Mouse (Mus musculus) E14TG2a.4 (cell line): ENCODE data around the gene Pcsk4.

Source experiments
- H3K27me3 ChIP-seq: 2 replicates; pipeline ENCODE4 v1.6.1; 2014; ENCODE audit warnings: low read length, control low read depth; ENCODE audit not compliant: insufficient read depth
- H3K36me3 ChIP-seq: 2 replicates; pipeline ENCODE4 v1.6.1; 2014; ENCODE audit warnings: low read length, control low read depth; ENCODE audit not compliant: insufficient read depth
- H3K4me1 ChIP-seq: replicated peaks from 2 replicates; pipeline ENCODE4 v1.6.1; 2014; ENCODE audit warnings: low read depth, low read length, control low read depth
- H3K4me3 ChIP-seq: replicated peaks from 2 replicates; pipeline ENCODE4 v1.5.1; 2014; ENCODE audit warnings: mild to moderate bottlenecking, low read length
- H3K9me3 ChIP-seq: 2 replicates; pipeline ENCODE4 v1.6.1; 2014; ENCODE audit warnings: low read length, control low read depth
- CTCF ChIP-seq: conservative IDR thresholded peaks from 2 replicates; pipeline ENCODE4 v1.5.1; 2014; ENCODE audit warnings: low read length
- NANOG ChIP-seq: IDR thresholded peaks from 2 replicates; pipeline ENCODE4 v1.6.1; 2014; ENCODE audit warnings: borderline replicate concordance, low read length, mixed read lengths
- POU5F1 ChIP-seq: IDR thresholded peaks from 2 replicates; pipeline ENCODE4 v1.6.1; 2014; ENCODE audit warnings: low read length, borderline replicate concordance

Gene Pcsk4

GRCm38 (mm10) chr10:80329273-80330081 is at the start of gene Pcsk4, which contains the start of gene Reep6:
TSS of gene Pcsk4 (minus strand) at chr10:80329498.
TSS of gene Reep6 (plus strand) at chr10:80329953.
- peaks cover 68% of the 10 kb centered on the region for H3K4me1 ChIP-seq
- peaks cover 19% of the 10 kb centered on the region for H3K36me3 ChIP-seq
- peaks cover 28% of the 10 kb centered on the region for H3K27me3 ChIP-seq
- H3K4me3 ChIP-seq, result peak within 1 kb of the TSS; percentile 88
- H3K9me3 ChIP-seq, result no peaks in the 10 kb centered on the region
- TF ChIP-seq NANOG, result no peak
- TF ChIP-seq POU5F1, result no peak
- TF ChIP-seq CTCF, result no peak

- H3K27me3 ChIP-seq, result peaks cover 17% of the 10 kb centered on the region
- no peaks in the 10 kb centered on the region for H3K9me3 ChIP-seq
- TF ChIP-seq CTCF (peak; percentile 97), NANOG (no peak)
These were observed 48.4 kb upstream of the Pcsk4 start for GRCm38 (mm10) chr10:80377716-80378115.

GRCm38 (mm10) chr10:80376160-80376559 is 46.9 kb upstream of the Pcsk4 start:
- no peak for TF ChIP-seq NANOG
- TF ChIP-seq CTCF, result peak; percentile 88
- Histone ChIP-seq H3K36me3 (peaks cover 17% of the 10 kb centered on the region), H3K9me3 (no peaks in the 10 kb centered on the region), H3K4me1 (peaks cover 25% of the 10 kb centered on the region), H3K27me3 (peaks cover 23% of the 10 kb centered on the region), H3K4me3 (no peak overlapping the region)

More at GRCm38 (mm10) chr10:80377716-80378115, 48.4 kb upstream of the Pcsk4 start:
- Histone ChIP-seq H3K36me3 (peaks cover 30% of the 10 kb centered on the region), H3K4me1 (peaks cover 24% of the 10 kb centered on the region), H3K4me3 (no peak overlapping the region)

GRCm38 (mm10) chr10:80374063-80374462 is 44.8 kb upstream of the Pcsk4 start:
- Histone ChIP-seq H3K36me3 (no peaks in the 10 kb centered on the region), H3K9me3 (no peaks in the 10 kb centered on the region), H3K4me1 (peaks cover 38% of the 10 kb centered on the region), H3K4me3 (no peak overlapping the region), H3K27me3 (peaks cover 20% of the 10 kb centered on the region)
- no peak for TF ChIP-seq NANOG
- peak; percentile 60 for TF ChIP-seq CTCF
- TF ChIP-seq POU5F1, result no peak

GRCm38 (mm10) chr10:80372706-80373105 is 43.4 kb upstream of the Pcsk4 start:
- Histone ChIP-seq H3K27me3 (peaks cover 30% of the 10 kb centered on the region), H3K36me3 (no peaks in the 10 kb centered on the region)
- TF ChIP-seq POU5F1 (no peak), NANOG (no peak), CTCF (no peak)

GRCm38 (mm10) chr10:80371983-80372382 is 42.7 kb upstream of the Pcsk4 start:
- Histone ChIP-seq H3K27me3 (peaks cover 37% of the 10 kb centered on the region), H3K4me1 (peaks cover 37% of the 10 kb centered on the region), H3K9me3 (peaks cover 3% of the 10 kb centered on the region; the same call in 1 of the 2 replicates), H3K4me3 (0 out of 2 replicates have a peak overlapping the region, but pooled peaks have one; percentile 46), H3K36me3 (no peaks in the 10 kb centered on the region)
- TF ChIP-seq NANOG, result no peak
- no peak for TF ChIP-seq POU5F1
- TF ChIP-seq CTCF, result no peak

More at GRCm38 (mm10) chr10:80372706-80373105, 43.4 kb upstream of the Pcsk4 start:
- H3K4me3 ChIP-seq, result 0 out of 2 replicates have a peak overlapping the region, but pooled peaks have one; percentile 1
- H3K4me1 ChIP-seq, result peaks cover 33% of the 10 kb centered on the region
- peaks cover 3% of the 10 kb centered on the region; the same call in 1 of the 2 replicates for H3K9me3 ChIP-seq

- Histone ChIP-seq H3K27me3 (peaks cover 37% of the 10 kb centered on the region), H3K4me1 (peaks cover 40% of the 10 kb centered on the region), H3K4me3 (peak overlapping the region; percentile 46), H3K36me3 (no peaks in the 10 kb centered on the region), H3K9me3 (peaks cover 3% of the 10 kb centered on the region; the same call in 1 of the 2 replicates)
- TF ChIP-seq POU5F1, result no peak
- no peak for TF ChIP-seq CTCF
- no peak for TF ChIP-seq NANOG
These were observed 42.2 kb upstream of the Pcsk4 start for GRCm38 (mm10) chr10:80371411-80371966.

GRCm38 (mm10) chr10:80369995-80370747 is 40.9 kb upstream of the Pcsk4 start:
- H3K36me3 ChIP-seq, result no peaks in the 10 kb centered on the region
- H3K27me3 ChIP-seq, result peaks cover 42% of the 10 kb centered on the region
- TF ChIP-seq CTCF (peak; percentile 57), POU5F1 (no peak)

More at GRCm38 (mm10) chr10:80369995-80370747, 40.9 kb upstream of the Pcsk4 start:
- H3K9me3 ChIP-seq, result peaks cover 3% of the 10 kb centered on the region; the same call in 1 of the 2 replicates
- peaks cover 40% of the 10 kb centered on the region for H3K4me1 ChIP-seq
- no peak overlapping the region; the same call in 1 of the 2 replicates for H3K4me3 ChIP-seq
